Mouse (Mus musculus) forelimb bud, embryonic 11.5 days (tissue): Measurements from ENCODE around the gene Pigt.
A peak's percentile ranks its signal among the peaks of the same experiment; 100 is the strongest.

Experiments
- DNase-seq: peaks from one replicate; pipeline ENCODE4 v3.0.0-alpha.2; 2012; ENCODE audit warnings: low read depth, low spot score

Gene Pigt

DNA sequence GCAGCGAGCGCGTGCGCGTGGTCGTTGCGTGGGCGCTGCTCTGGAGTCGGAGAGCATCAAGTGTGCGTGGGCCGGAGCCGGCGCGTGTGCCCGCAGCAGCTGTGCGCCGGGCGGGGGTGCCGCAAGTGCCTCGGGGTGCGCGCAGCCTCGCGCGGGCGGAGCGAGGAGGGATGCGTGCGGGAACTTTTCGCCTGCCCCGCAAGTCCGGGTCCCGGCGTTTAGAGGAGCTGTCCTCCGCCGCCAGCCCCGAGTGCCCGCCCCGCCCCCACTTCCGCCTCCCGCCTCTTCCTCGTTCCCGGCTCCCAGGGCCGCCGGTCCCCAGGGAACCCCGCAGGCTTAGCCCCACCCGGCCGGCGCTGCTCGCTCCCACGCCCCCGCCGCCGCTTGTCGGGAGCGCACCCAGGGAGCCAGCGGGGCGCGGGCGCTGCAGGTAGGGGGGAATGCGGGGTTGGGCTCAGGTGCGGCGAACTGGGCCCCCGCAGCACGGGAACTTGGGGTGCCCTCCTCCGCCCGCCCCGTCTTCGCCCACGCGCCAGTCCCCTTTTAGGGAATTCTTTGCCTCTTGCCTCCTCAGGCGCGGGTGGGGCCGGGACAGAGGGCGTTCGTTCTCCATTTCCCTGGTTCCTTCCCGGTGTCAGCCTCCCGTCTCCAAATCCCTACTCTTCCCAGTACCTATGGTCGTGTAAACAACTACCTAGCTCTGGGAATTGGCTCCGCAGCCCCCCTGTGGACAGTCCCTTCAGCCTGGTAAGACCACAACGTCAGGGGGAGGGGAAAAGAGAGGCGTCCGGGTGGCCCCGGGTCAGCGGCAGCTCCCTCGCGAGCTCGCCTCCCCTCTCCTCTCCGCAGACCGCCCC lies 10.8 kb upstream of the Pigt start:
- DNase-seq = no peak

DNA sequence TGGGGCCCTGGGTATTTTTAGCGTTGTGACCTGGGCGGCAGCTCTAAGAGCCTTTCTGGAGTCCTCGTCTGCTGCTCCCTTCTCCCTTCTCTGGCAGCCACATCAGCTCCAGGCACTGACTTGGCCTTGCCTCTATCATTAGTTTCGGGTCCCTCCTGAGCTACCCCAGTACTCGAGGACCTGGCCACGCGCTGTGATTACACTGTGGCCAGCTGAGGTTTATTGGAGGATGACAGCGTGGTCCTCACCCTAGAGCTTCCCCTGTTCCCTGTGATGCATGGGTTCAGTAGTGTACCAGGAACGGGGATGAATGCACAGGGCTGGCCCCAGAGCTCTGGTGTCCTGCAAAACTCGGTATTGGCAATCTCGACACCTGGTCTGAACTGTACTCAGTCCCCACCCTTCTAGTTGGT lies 10.2 kb upstream of the Pigt start:
- DNase-seq = no peak

DNA sequence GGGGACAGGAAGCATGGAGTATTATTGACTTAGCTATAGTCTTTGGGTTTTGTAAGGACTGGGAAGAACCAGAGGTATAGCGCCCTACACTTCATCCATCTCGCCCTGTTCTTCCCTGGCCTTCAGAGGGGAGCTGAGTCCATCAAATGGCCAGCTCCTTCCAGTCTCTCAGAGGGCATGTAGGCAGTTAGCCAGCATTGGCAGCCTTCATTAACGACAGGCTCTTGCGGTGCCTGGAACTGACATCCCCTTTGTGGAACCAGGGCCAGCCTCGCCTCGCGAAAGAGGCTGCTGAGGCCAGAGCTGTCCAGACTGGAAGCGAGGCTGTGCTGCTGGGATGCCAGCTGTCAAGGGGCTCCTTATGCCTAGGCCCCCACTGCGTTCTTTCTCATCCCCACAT lies 9.5 kb upstream of the Pigt start:
- DNase-seq = no peak

DNA sequence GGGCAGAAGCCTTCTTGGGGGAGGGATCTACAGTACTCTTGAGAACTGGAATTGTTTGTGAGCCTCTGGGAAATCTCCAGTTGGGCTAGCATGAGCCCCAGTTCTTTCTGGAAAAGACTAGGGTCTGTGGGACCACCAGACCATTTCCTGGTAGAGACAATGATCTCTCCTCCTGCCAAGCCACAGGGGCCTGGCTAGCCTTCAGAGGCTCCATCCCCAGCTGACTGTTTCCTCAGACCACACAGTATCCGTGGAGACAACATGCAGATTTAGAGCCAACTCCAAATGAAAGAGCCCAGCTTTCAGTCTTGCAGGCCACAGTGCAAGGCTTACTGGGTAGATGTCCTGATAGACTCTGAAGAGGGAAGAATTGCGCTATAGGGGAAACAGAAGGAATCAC lies 3.2 kb upstream of the Pigt start:
- no peak for DNase-seq

DNA sequence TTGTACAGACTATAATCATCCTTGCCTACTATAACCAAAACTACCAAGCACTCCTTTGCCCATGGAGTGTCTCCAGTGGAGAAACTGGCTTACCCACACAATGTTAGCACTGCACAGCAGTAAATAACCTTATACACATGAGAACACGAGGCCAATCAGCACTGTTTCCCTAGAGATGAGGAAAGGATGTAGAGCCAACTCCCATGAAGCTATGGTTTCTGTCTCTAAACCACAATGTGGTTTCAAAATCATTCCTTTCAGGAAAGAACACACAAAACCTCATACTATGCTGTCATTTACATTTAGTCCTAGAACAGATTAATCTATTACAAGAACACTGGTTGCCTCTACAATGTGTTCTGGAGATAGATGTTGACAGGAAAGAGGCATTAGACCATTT lies 989 bp upstream of the Pigt start:
- no peak for DNase-seq

DNA sequence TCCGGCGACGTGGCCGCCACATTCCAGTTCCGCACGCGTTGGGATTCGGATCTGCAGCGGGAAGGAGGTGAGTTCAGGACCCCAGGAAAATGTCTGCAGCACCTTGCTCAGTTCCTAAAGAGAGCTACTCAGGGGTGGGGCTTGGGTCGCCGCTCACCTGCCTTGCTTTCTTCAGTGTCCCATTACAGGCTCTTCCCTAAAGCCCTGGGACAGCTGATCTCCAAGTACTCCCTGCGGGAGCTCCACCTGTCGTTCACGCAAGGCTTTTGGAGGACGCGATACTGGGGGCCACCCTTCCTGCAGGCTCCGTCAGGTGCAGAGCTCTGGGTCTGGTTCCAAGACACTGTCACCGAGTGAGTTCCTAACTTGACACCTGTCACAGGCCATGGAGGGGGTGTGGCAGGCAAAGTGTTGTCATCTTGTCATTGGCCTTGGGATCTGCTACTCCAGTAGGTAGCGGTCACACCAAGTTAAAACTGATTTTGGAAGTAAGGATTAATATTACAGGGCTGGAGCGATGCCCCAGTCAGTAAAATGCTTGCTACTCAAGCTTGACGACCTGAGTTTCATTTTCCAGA lies 460 bp downstream of the Pigt start:
- no peak for DNase-seq

DNA sequence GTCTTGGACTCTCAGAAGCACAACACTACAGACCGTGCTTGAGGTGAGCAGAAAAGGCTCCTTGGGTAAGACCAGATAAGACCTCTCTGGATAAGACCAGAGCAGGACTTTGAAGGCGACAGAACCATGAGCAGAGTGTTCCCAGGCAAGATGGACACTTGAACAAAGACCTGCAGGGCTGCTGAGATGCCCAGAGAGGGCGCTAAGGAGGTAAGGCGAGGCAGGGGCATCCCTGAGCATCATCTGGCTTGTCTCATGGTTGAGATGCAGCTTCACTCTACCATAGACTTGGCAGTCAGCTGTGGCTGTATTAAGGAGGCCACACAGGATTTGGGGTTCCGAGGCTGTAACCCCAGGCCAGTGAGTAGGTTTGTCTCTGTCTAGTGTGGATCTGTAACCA lies 2.0 kb downstream of the Pigt start:
- no peak for DNase-seq

DNA sequence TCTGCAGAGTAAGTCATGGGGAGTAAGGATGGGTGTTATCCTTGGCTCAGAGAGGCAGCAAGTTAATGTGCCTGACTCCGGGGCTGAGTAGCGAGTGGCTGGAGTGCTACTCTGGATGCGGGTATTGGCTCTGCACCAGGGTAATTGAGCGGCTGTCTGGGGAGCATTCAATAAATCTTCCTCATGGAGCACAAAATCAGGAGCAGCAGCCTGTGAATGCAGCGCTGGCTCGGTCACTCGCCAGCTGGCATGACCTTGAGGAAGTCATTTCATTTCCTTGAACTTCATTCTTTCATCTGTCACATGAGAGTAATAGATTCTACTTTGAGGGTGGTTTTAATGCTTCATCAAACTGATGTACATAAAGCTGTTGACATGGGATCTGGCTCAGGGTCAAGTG lies 3.2 kb downstream of the Pigt start:
- no peak for DNase-seq

DNA sequence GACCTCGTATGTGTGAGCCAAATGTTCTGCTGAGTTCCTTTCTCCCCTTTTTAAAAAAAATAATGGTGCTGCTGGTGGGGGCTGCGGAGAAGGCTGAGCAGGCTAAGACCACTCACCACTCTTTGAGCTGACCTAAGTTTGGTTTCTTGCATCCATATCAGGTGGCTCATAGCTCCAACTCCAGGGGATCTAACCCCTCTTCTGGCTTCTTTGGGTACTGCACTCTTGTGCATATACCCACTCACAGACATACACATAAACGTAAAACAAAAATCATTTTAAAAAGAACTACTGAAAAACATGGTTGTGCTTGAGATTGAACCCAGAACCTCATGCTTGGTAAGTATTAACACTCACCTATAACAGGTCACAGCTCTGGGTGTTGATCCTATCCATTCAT lies 7.6 kb downstream of the Pigt start:
- DNase-seq = no peak

DNA sequence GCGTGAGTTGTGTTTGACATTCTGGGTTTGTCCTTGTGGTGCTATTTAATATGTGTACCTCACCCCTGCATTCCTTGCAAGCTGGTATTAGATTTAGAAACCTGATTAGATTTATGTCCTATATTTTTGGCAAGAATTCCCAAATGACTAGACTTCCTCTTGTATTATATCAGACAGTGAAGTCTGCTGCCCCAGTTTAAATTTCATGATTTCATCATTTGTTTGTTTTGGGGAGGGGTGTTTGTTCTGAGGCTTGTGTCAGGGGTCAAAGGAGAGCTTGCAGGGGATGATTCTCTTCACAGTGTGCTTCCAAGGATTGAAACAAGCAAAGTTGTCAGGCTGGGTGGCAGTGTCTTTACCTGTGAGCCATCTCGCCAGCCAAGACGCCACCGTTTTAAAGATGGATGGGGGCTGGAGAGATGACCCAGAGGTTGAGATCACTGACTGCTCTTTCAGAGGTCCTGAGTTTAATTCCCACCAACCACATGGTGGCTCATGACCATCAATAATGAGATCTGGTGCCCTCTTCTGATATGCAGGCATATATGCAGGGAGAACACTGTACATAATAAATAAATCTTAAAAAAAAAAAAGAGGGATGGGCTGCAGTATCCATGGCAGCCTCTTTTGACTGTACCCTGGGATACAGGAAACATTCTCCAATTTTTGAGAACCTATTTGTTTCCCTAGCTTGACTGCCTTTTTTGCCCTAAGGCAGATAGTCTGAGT lies 8.5 kb downstream of the Pigt start:
- DNase-seq = no peak

DNA sequence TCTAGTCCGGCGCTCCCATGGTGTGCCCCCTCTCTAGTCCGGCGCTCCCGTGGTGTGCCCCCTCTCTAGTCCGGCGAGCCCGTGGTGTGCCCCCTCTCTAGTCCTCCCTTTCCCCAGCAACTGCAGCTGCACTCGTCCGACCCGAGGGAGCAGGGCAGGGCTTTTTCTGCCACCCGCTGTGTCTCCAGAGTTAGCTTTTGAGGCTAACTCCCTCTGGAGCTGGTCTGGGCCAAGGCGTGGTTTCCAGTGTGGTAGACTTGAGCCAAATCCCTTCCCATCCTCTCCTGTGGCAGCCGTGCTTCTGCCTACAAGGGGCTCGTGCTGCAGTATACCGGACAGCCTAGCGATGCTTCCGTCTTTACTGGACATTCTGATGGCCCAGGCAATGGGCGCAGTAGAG lies 10.5 kb downstream of the Pigt start:
- no peak for DNase-seq

DNA sequence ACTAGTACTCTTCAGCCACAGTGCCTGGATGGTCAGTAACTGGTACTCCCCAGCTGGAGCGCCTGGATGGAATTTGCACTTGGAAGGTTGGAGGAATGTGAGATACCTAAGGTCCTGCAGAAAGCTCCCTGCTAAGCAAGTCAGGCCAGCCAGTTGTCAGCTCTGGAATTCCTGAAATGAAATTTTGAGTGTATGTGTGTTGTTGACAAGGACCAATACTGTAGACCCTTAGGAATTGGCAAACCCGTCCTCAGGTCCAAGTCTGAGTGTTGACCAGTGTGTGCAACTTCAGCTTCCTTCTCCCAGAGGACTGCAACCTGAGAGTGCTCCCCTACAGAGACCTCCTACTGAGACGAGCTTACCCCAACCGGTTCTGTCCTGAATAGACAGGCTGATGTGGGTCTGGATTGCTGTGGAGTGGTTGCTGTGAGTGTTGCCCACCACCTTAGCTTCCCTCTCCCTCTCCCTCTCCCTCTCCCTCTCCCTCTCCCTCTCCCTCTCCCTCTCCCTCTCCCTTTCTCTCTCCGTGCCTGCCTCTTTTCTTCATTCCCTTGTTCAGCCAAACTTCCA lies 13.4 kb downstream of the Pigt start:
- no peak for DNase-seq

DNA sequence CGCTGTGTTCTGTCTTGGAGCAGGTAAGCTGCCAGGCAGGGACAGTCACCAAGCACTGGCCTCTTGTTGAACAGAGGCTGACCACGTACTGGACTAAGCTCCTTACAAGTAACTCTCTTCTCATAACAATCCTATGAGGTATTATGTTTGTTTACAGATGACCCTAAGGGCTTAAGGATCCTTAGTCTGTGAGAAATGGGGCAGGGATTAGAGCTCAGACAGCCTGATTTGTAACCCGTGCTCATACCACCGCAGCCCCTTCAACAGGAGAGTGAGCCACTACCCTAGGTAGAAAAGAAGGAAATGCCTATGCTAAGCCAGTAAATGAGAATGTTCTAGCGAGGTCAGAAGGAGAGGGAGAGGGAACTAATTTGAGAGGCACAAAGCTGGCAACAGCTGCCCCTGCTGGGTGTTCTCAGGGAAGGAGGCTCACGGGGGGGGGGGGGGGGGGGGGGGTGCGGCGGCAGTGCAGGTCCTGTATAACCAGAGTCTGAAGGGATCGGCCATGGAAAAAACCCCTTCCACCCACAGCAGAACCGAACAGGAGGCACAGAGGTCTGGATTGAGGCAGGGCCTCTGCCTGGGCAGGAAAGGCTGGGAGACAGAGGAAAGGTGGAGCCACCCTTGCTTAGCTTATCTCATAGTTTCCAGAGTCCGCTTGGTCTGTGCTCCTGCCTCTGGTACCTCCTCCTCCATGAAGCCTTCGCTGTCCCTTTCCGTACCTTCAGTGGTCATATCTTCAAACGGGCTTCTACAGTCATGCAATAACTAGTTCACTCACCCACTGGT lies 15.0 kb downstream of the Pigt start:
- DNase-seq = no peak

DNA sequence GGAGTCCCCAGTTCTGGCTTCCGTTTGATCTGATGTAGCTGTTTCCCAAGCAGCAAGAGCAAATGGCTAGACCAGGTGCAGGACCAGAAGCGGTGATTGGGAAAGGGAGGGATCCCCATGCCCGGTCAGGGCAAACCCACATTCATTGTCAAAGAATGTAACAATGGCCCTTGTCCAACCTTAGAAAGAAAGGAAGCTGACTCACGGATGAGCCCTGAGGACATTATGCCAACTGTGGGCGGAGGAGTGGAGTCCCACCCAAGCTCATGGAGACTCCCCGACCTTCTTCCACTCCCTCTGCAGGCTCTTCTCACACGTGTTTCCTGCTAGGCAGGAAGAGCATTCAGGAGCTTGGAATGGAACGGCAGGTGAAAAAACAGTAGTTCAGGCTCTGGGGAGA lies 16.1 kb downstream of the Pigt start:
- no peak for DNase-seq

DNA sequence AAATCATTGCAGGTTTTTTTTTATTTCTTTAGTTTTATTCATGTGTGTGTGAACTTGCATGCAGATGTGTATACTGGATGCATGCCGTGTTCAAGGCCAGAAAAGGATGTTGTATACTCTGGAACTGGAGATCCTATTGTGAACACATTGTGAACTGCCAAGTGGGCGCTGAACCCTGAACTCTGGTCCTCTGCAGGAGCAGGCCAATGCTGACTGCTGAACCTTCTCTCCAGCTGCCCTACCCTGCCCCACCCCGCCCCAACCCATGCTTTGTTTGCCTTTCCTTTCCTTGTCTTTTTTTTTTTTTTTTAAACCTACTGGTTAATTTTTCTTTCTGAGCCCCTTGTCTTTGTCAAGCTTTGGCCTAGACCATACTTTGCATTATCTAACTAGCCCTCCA lies 17.6 kb downstream of the Pigt start:
- DNase-seq = no peak

DNA sequence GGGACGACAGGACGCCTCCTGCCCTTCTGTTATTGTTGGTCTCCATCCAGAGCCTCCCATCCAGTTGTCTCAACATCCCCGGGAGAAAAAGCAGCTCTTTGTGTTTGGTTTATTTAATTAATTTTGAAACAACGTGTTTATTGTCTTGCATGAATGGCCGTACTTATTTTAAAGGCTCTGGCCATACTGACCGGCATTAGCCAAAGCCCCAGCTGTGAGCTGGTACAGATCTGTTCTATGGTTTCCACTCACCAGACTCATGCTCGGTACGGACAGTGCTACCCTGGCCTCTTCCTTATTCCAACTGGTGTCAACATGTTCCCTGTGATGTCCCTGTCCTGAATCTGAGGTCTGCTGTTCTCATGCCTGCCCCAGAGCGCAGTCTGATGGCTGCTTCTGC lies 18.6 kb downstream of the Pigt start:
- no peak for DNase-seq

DNA sequence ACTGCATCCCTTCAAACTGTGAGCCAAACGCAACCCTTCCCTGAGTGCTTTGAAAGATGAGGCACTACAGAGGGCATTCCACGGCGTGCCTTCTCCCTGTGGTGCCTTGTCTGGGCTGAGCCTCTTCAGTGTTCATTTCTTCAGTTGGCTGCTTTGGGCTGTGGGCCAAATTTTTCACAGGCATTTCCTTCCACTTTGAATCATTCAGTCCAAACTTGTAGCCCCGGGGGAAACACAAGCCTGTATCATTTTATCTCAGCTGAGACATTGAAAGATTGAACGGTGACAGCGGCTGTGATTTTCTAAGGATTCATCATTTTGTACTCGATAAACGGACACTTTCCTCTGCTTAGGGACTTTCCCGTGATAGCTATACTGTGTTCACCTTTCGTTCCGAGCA lies 19.3 kb downstream of the Pigt start:
- DNase-seq = no peak

DNA sequence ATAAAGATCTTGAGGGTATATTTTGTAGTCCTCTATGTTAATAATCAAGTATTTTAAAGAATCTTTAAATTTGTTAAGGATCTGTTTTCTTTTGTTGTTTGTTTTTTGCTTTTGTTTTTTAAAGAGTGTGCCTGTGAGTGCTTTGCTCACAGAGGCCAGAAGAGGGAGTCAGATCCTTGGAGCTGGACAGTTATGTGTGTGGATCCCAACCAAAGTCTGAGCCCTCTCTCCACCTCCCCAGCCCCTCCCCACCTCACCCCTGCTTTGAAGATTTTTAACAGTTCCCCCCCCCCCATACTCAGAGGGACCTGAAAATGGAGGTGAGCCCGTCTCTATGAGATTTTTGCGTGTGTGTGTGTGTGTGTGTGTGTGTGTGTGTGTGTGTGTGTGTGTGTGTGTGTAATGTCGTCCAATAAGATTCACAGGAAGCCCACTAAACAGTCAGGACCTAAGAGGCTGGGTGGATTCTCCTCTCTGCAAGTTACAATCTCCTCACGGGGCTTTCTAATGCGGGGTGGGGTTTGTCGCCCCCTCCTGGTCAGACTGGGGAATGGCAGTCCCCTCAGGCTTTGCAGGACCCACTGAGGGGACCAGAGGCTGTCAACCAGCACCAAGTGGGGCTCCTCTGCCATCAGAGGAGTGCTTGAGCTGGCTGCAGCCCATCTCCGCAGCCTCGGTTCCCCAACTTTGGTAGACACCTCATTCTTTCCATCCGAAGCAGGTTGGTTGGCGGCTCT lies 20.3 kb downstream of the Pigt start:
- DNase-seq = peak; percentile 48

DNA sequence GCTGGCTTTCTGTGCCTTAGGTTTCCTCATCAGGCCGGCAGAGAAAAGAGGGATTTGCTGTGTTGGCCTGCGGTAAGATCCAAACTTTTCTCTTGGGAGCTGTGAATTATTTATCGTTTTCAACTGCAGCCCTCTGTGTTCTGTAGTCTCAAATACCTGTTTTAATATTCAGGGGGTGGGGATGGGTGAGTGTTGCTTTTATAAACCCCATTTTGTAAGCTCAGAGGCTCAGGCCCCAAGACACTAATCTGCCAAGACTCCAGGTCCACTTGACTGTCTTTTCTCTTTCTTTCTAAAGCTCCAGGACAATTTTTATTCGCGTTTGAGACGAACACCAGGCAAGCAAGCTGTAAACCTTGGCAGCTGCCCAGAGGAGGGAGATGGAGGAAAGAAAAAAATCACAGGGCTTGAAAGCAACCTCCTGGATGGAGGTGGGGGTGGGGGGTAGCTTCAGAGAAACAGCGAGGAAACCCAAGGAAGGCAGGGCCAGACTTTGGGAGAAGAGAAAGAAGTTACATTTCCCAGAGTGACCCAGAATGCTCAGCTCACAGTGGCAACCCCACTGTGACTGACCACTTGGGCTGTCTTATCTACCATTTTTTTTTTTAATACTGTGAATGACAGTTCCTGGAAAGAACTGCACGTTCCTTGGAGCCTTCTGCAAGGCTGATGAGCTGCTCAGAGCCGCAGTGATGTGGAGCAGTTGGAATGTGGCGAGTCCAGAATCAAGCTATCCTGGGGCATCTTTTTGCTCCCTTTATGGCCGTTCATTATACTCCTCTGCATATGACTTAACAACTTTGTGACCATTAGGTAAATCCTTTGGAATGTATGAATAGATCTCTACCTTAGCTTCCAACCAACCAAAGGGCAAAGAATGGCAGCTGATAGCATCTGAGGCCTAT lies 21.2 kb downstream of the Pigt start:
- DNase-seq = no peak

DNA sequence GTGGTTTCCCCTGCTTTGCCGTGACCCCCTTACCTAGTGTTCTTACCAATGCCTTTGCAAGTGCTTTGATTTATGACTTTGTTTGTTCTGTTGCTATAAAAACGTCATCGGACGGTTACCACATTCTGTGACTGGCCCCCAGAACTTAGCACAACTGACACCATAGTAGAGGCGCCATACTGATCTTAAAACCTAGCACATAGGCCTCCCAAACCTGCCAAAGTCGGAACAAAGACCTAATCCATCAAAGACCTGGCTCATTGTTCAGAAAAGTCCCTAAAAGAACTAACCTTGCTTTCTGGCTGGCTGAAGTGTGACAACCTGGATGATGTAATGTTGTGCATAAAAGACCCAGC lies 21.8 kb downstream of the Pigt start:
- no peak for DNase-seq
